Mouse (Mus musculus) lung, postnatal 0 days (tissue): Measurements from ENCODE around the gene Kifap3.

ENCODE experiments used
- CTCF ChIP-seq: IDR thresholded peaks from 2 replicates; pipeline ENCODE4 v1.5.1; 2016; ENCODE audit warnings: antibody characterized with exemption, mild to moderate bottlenecking
- EP300 ChIP-seq: IDR thresholded peaks from 2 replicates; pipeline ENCODE4 v1.6.1; 2016; ENCODE audit warnings: antibody characterized with exemption, mild to moderate bottlenecking, control low read depth

DNA sequence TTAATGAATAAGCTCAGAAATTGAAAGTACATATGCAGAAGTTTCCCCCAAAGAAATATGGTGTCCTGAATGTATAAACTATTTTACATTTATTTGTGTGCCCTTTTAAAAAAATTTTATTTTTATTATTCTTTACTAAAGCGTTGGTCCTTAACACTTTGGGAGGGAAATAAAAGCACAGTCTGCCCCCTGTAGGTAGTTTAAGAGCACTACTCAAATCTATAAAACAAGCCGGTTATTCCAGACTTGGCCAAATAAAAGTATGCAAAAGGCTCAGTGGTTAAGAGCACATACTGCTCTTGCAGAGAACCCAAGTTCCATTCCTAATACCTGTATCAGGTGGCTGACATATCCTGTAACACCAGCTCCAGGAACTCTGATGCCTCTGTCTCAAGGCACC, 62.9 kb downstream of the Kifap3 start:
- peak; percentile 47 for TF ChIP-seq CTCF
- no peak for TF ChIP-seq EP300
